Mouse (Mus musculus): ENCODE measurements around the gene Zfp503. TPM values are rescaled to one million over a fixed set of nuclear protein-coding genes. Genes with fewer than 3 reads are reported as not detected.

Zfp503 gene
- polyA plus RNA-seq, 2 experiments = 0.43 to 0.77 TPM

GRCm38 (mm10) chr14:22003231-22003630, 13.8 kb upstream of the Zfp503 start:
- Histone ChIP-seq H3K4me3 (ENCODE audit: insufficient read depth in 1 of 2, low read depth in 2 of 2, low read length in 2 of 2) (no peak overlapping the region), H3K9me3 (ENCODE audit: control insufficient read depth, low read length) (no peaks in the 10 kb centered on the region), H3K36me3 (replicated peaks; ENCODE audit: control insufficient read depth, insufficient read depth, low read depth) (no peaks in the 10 kb centered on the region), H3K4me2 (ENCODE audit: low read depth) (no peak overlapping the region), H3K27me3 (ENCODE audit: control insufficient read depth, insufficient read depth, low read length) (no peaks in the 10 kb centered on the region; the same call in 1 of the 2 replicates), H3K9ac (replicated peaks) (no peak overlapping the region), H3K4me1 (replicated peaks; ENCODE audit: control insufficient read depth in 2 of 2, insufficient read depth in 2 of 2, low read length in 1 of 2) (peaks cover 0 to 3% of the 10 kb centered on the region in 2 experiments; a peak in 2 of 4 replicates), H3K27ac (no peak overlapping the region)
- ATAC-seq (ENCODE audit: insufficient read depth) (no peak), DNase-seq (ENCODE audit: low read depth in 3 of 3, low spot score in 3 of 3) (no peak)
- TF ChIP-seq EP300 (IDR thresholded peaks at IDR 0.05; ENCODE audit: low read depth) (no peak), CTCF (IDR thresholded peaks at IDR 0.05; ENCODE audit: low read depth) (no peak)
- WGBS (ENCODE audit: insufficient replicate concordance) = 36% methylated on average over 1 of the region's 1 CpGs

DNA sequence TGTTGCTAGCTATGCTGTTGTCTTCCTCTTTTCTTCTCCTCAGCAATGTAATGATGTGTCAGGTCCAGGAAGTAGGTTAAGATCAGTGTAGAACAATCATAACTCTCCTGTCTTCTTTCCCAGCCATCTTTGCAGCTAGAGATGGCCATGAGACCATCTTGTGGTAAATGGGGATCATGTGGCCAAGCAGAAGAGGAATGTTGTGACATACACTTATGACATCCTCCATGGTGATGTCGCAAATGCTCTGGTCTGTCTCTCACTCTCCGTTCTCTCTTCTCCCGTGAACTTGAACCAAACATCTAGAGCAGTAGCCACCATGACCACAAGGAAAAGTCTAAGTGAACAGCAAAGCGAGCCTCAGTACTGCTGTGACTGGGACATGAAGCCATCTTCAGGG, 10.2 kb upstream of the Zfp503 start:
- no peak overlapping the region for H3K4me2 ChIP-seq (ENCODE audit: low read depth)
- H3K4me1 ChIP-seq (replicated peaks; ENCODE audit: control insufficient read depth in 2 of 2, insufficient read depth in 2 of 2, low read length in 1 of 2) = peaks cover 0 to 3% of the 10 kb centered on the region in 2 experiments; a peak in 2 of 4 replicates
- H3K27ac ChIP-seq = no peak overlapping the region
- peaks cover 16% of the 10 kb centered on the region for H3K27me3 ChIP-seq (ENCODE audit: control insufficient read depth, insufficient read depth, low read length)
- no peak for TF ChIP-seq EP300 (IDR thresholded peaks at IDR 0.05; ENCODE audit: low read depth)
- no peak for TF ChIP-seq CTCF (IDR thresholded peaks at IDR 0.05; ENCODE audit: low read depth)
- no peaks in the 10 kb centered on the region for H3K9me3 ChIP-seq (ENCODE audit: control insufficient read depth, low read length)
- H3K4me3 ChIP-seq (ENCODE audit: insufficient read depth in 1 of 2, low read depth in 2 of 2, low read length in 2 of 2) = no peak overlapping the region
- no peaks in the 10 kb centered on the region for H3K36me3 ChIP-seq (replicated peaks; ENCODE audit: control insufficient read depth, insufficient read depth, low read depth)
- whole genome bisulfite sequencing (ENCODE audit: insufficient replicate concordance) = 50% methylated on average over 4 of the region's 4 CpGs
- no peak for ATAC-seq (ENCODE audit: insufficient read depth)
- H3K9ac ChIP-seq (replicated peaks) = no peak overlapping the region
- DNase-seq (ENCODE audit: low read depth in 3 of 3, low spot score in 3 of 3) = no peak

- peaks cover 60% of the 10 kb centered on the region for H3K27me3 ChIP-seq (ENCODE audit: control insufficient read depth, insufficient read depth, low read length)
- TF ChIP-seq CTCF (IDR thresholded peaks at IDR 0.05; ENCODE audit: low read depth) (no peak), EP300 (IDR thresholded peaks at IDR 0.05; ENCODE audit: low read depth) (no peak)
These were observed 5.8 kb upstream of the Zfp503 start for GRCm38 (mm10) chr14:21995031-21995754.

GRCm38 (mm10) chr14:21994061-21994990, 4.9 kb upstream of the Zfp503 start:
- no peak overlapping the region for H3K9ac ChIP-seq (replicated peaks)
- DNase-seq (ENCODE audit: low read depth in 3 of 3, low spot score in 3 of 3) (no peak), ATAC-seq (ENCODE audit: insufficient read depth) (no peak)
- peak overlapping the region in 1 of 2 experiments; percentile 51; a peak in 2 of 4 replicates for H3K4me3 ChIP-seq (ENCODE audit: insufficient read depth in 1 of 2, low read depth in 2 of 2, low read length in 2 of 2)
- H3K4me1 ChIP-seq (replicated peaks; ENCODE audit: control insufficient read depth in 2 of 2, insufficient read depth in 2 of 2, low read length in 1 of 2) = no peaks in the 10 kb centered on the region
- TF ChIP-seq CTCF (IDR thresholded peaks at IDR 0.05; ENCODE audit: low read depth) = no peak
- TF ChIP-seq EP300 (IDR thresholded peaks at IDR 0.05; ENCODE audit: low read depth) = no peak
- peaks cover 69% of the 10 kb centered on the region for H3K27me3 ChIP-seq (ENCODE audit: control insufficient read depth, insufficient read depth, low read length)
- H3K9me3 ChIP-seq (ENCODE audit: control insufficient read depth, low read length) = no peaks in the 10 kb centered on the region
- peak overlapping the region; percentile 68 for H3K4me2 ChIP-seq (ENCODE audit: low read depth)
- no peak overlapping the region for H3K27ac ChIP-seq
- no peaks in the 10 kb centered on the region for H3K36me3 ChIP-seq (replicated peaks; ENCODE audit: control insufficient read depth, insufficient read depth, low read depth)
- 5% methylated on average over 44 of the region's 44 CpGs for WGBS (ENCODE audit: insufficient replicate concordance)

More at GRCm38 (mm10) chr14:21995031-21995754, 5.8 kb upstream of the Zfp503 start:
- H3K9me3 ChIP-seq (ENCODE audit: control insufficient read depth, low read length) = no peaks in the 10 kb centered on the region
- H3K4me1 ChIP-seq (replicated peaks; ENCODE audit: control insufficient read depth in 2 of 2, insufficient read depth in 2 of 2, low read length in 1 of 2) = no peaks in the 10 kb centered on the region
- 0% methylated on average over 36 of the region's 36 CpGs for WGBS (ENCODE audit: insufficient replicate concordance)
- no peak overlapping the region for H3K27ac ChIP-seq
- peak overlapping the region; percentile 51 to 58 for H3K4me3 ChIP-seq (ENCODE audit: insufficient read depth in 1 of 2, low read depth in 2 of 2, low read length in 2 of 2)
- H3K4me2 ChIP-seq (ENCODE audit: low read depth) = peak overlapping the region; percentile 68
- H3K36me3 ChIP-seq (replicated peaks; ENCODE audit: control insufficient read depth, insufficient read depth, low read depth) = no peaks in the 10 kb centered on the region
- DNase-seq (ENCODE audit: low read depth in 3 of 3, low spot score in 3 of 3) = no peak
- peak; percentile 48; the same call in 1 of the 2 replicates for ATAC-seq (ENCODE audit: insufficient read depth)
- H3K9ac ChIP-seq (replicated peaks) = no peak overlapping the region
